ENCODE assay signal across 9 mouse cellular contexts in genomic region chr7:78990302-78991038, GRCm38 (mm10).
A peak's percentile ranks its signal among the peaks of the same experiment; 100 is the strongest.
DNase-seq lines count a peak whose midpoint lies in the region; ATAC-seq and TF ChIP-seq lines count a peak whose summit lies in the region.
"Had no signal": no experiment of that assay in that cellular context is flagged by ENCODE, and none has a peak within 500 bp of the region (broad histone marks: within the 10 kb centered on the region; RNA-seq: fewer than 3 reads in every experiment).

No protein-coding gene starts in this region.

- peak overlapping the region; percentile 72 for H3K4me2 ChIP-seq in hindbrain, embryonic 11.5 days (replicated peaks; ENCODE audit: low read depth, low read length)
- H3K4me2 ChIP-seq in liver, postnatal 0 days (ENCODE audit: low read depth, low read length): no peak overlapping the region

- no peaks in the 10 kb centered on the region for H3K36me3 ChIP-seq in hindbrain, embryonic 11.5 days (ENCODE audit: control insufficient read depth, insufficient read depth, low read length)
- no peaks in the 10 kb centered on the region for H3K36me3 ChIP-seq in liver, postnatal 0 days (replicated peaks; ENCODE audit: insufficient read depth, low read length)
- no peaks in the 10 kb centered on the region for H3K36me3 ChIP-seq in testis, adult 2 months (ENCODE audit: control insufficient read depth, insufficient read depth, low read length)

- H3K9ac ChIP-seq in hindbrain, embryonic 11.5 days (ENCODE audit: low read depth, low read length): peak overlapping the region; percentile 58
- H3K9ac ChIP-seq in liver, postnatal 0 days (replicated peaks): no peak overlapping the region

- 4% methylated on average over 27 of the region's 27 CpGs for WGBS in hindbrain, embryonic 11.5 days
- WGBS in liver, postnatal 0 days (ENCODE audit: insufficient replicate concordance): 6% methylated on average over 27 of the region's 27 CpGs

- ATAC-seq in frontal cortex, adult (ENCODE audit: low TSS enrichment): peak; percentile 20; the same call in 1 of the 2 replicates
- peak; percentile 84 for ATAC-seq in hindbrain, embryonic 11.5 days (ENCODE audit: low FRiP score)
- ATAC-seq in liver, postnatal 0 days: no peak

- no peaks in the 10 kb centered on the region for H3K9me3 ChIP-seq in hindbrain, embryonic 11.5 days (ENCODE audit: control insufficient read depth, low read length)
- no peaks in the 10 kb centered on the region for H3K9me3 ChIP-seq in liver, postnatal 0 days (ENCODE audit: low read length)

- TF ChIP-seq CTCF in liver, postnatal 0 days (IDR thresholded peaks at IDR 0.05; ENCODE audit: low read depth): no peak
- TF ChIP-seq CTCF in testis, adult 2 months (IDR thresholded peaks at IDR 0.05; ENCODE audit: control insufficient read depth, insufficient read depth, insufficient replicate concordance, low read depth, low read length): no peak

- DNase-seq in frontal cortex, adult 2 months (ENCODE audit: extremely low spot score in 1 of 2, low spot score in 1 of 2): no peak
- DNase-seq in urinary bladder, adult 18-20 months (ENCODE audit: low spot score in 2 of 2): peak; percentile 15 to 45
- DNase-seq in urinary bladder, postnatal 25 days (ENCODE audit: low spot score): no peak
- peak; percentile 77 for DNase-seq in hindbrain, embryonic 11.5 days (ENCODE audit: low spot score)
- DNase-seq in liver, postnatal 0 days: peak; percentile 18
- DNase-seq in cerebellum, adult 8-10 months: no peak

- H3K4me3 ChIP-seq in hindbrain, embryonic 11.5 days (ENCODE audit: low read depth, low read length): peak overlapping the region; percentile 34
- no peak overlapping the region for H3K4me3 ChIP-seq in liver, postnatal 0 days (ENCODE audit: low read depth, low read length)
- H3K4me3 ChIP-seq in testis, adult 2 months (ENCODE audit: control insufficient read depth, low read depth, low read length): peak overlapping the region; percentile 70
- H3K4me3 ChIP-seq: erythroblast, embryonic 14.5 days had no signal

- no peak overlapping the region for H3K27ac ChIP-seq in hindbrain, embryonic 11.5 days (ENCODE audit: low read depth, low read length)
- H3K27ac ChIP-seq in liver, postnatal 0 days (ENCODE audit: low read depth): no peak overlapping the region
- H3K27ac ChIP-seq in testis, adult 2 months (ENCODE audit: control insufficient read depth, insufficient read depth, low read depth, low read length): no peak overlapping the region

- TF ChIP-seq EP300 in liver, postnatal 0 days (IDR thresholded peaks at IDR 0.05; ENCODE audit: low read depth): no peak

- TF ChIP-seq POLR2A in testis, adult 2 months (IDR thresholded peaks at IDR 0.05; ENCODE audit: control insufficient read depth, low read depth, low read length): no peak

- no peaks in the 10 kb centered on the region; the same call in 1 of the 2 replicates for H3K27me3 ChIP-seq in hindbrain, embryonic 11.5 days (ENCODE audit: control insufficient read depth, insufficient read depth, low read length)
- peaks cover 10% of the 10 kb centered on the region; the same call in 1 of the 2 replicates for H3K27me3 ChIP-seq in liver, postnatal 0 days (ENCODE audit: insufficient read depth, low read length)
- no peaks in the 10 kb centered on the region for H3K27me3 ChIP-seq in testis, adult 2 months (ENCODE audit: control insufficient read depth, insufficient read depth, low read length)

- 0 out of 2 replicates have a peak, but pooled peaks cover 2% of the 10 kb centered on the region for H3K4me1 ChIP-seq in hindbrain, embryonic 11.5 days (replicated peaks; ENCODE audit: control insufficient read depth, insufficient read depth, low read length)
- H3K4me1 ChIP-seq in liver, postnatal 0 days (ENCODE audit: insufficient read depth): no peaks in the 10 kb centered on the region
- H3K4me1 ChIP-seq in testis, adult 2 months (ENCODE audit: control insufficient read depth, insufficient read depth, low read length): peaks cover 13% of the 10 kb centered on the region

Comparison
In these comparisons a context has a peak if more than half of its experiments do, and no peak if none do; other contexts are left out.
1. DNase-seq: peak in urinary bladder, adult 18-20 months (2 of 2), hindbrain, embryonic 11.5 days (single experiment) and liver, postnatal 0 days (single experiment); none in frontal cortex, adult 2 months (0 of 2), urinary bladder, postnatal 25 days (single experiment) and cerebellum, adult 8-10 months (single experiment).